Mouse (Mus musculus): ENCODE data around the gene Cd2.

DNA sequence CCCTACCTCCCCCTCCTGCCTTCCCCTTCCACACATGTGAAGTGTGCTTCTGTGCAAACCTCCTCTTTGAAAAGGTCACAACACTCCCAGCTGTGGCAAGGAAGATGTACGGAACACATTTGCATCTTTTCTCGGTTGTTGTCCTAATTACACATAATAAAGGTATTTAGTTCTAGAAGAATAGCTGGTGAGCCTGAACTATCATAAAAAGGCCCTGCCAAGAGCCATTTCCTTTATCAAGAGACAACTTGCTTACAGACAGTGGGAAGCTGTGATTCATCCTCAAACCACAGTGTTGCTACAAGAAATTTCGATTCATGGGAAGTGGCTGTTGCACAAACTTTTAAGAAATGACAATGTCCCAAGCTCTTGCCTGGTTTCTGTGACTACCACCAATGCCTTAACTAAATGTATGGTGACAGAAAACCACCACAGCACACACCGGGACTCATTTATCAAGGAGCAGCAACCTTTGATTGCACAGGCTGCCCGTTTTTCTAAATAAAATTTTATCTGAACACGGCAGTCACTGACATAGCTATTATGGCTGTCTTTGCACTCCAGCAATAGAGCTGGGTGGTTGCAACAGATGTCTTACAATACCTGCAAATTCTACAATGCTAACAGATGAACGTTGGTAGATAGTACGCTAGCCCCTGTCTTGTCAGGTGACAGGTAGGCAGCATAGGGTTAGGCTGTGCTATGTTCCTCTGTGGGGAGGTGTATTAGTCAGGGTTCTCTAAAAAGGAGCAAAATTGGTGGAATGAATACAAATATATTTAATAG lies 25.7 kb upstream of the Cd2 start:
- no peak for TF ChIP-seq HCFC1 (IDR thresholded peaks at IDR 0.05; ENCODE audit: borderline replicate concordance, insufficient read depth, low read length)
- no peak for TF ChIP-seq MAFK (IDR thresholded peaks at IDR 0.05; ENCODE audit: insufficient read depth, low read depth, low read length)
- no peak for TF ChIP-seq ZC3H11A (IDR thresholded peaks at IDR 0.05; ENCODE audit: borderline replicate concordance, low read depth, low read length)
- no peak for TF ChIP-seq CHD2 (IDR thresholded peaks at IDR 0.05; ENCODE audit: low read depth, low read length)
- no peak for TF ChIP-seq ZNF384 (IDR thresholded peaks at IDR 0.05; ENCODE audit: low read depth, low read length)

All from ES-E14 (cell line).